Mouse (Mus musculus) olfactory bulb, adult 2 months (tissue): ENCODE data around the gene Prkcb.

Source experiments
- CTCF ChIP-seq: fragments of 200-500 bp; IDR thresholded peaks from 2 replicates; pipeline ENCODE4 v1.5.1; 2012; ENCODE audit warnings: low read depth, mild to moderate bottlenecking, low read length, moderate library complexity; ENCODE audit not compliant: insufficient read depth
- POLR2A ChIP-seq: fragments of 200-500 bp; IDR thresholded peaks from 2 replicates; pipeline ENCODE4 v1.6.1; 2012; ENCODE audit warnings: mild to moderate bottlenecking, low read depth, low read length, moderate library complexity; ENCODE audit not compliant: insufficient read depth

DNA sequence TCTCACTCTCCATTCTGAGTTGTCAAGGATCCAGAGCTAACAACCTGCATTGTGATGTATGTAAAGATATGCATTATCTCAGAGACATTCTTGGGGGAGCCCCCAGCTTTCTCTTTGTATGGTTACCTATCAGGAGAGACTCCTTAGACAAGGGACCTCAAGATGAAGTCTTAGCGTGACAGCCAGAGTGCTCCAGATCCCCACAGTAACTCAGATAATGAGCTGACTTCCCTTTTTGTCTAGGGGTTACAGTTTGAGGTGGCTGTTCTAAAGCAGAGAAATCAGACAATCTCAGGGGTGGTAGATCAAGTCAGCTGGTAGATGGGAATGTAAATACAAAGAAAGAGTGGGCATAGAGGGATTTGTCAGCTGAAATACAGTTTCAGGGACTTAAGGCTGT is 7.8 kb downstream of the Prkcb start:
- no peak for TF ChIP-seq CTCF
- no peak for TF ChIP-seq POLR2A
